Mouse (Mus musculus): ENCODE results near the gene Cmss1. TPM values are rescaled to one million over a fixed set of nuclear protein-coding genes. Genes with fewer than 3 reads are reported as not detected.

The Cmss1 gene
- total and polyA plus RNA-seq, 2 experiments from 2014 or later: 14.7 to 43.4 TPM

DNA sequence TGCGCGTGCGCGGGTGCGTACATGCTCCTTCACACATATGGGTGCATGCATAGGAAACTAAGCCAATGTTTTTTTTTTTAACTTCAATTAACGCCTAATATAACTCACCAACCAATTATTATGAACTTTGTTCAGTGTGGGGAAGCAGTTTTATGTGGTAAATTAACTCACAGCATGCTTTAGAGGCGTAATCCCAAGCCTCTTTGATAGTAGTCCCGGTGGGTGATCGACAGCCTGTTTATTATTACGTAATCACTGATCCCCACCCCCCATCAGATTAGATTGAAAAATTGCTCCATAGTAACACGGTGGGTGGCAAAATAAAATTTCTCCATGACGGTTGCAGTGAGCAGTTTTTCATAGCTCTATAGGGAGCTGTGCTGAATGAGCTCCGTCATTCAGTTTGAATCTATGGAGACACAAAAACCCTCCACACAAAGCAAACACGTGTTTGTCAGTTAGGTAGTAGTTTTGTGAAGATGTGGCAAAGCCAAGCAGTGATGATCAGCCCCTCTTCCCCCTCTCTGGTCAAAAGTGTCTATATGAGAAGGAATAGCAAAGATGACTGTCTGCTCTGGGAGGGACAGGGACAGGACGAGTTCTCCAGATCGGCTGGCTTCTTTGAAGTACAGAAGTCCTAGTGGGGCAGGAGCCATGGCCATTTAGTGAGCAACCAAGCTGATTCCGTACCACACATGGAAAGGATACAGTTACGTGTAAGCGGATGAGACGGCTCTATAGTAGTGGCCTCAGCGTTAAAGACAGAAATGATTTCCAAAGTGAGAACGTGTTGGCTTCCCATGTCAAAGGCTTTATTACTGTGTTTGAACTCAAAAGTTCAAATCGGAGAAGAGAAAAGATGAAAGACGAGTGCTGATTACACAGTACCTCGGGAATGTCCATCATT lies 303.6 kb downstream of the Cmss1 start:
- no peaks in the 10 kb centered on the region for H3K9me3 ChIP-seq (ENCODE audit: low read length)
- peak; percentile 24 for DNase-seq (ENCODE audit: low spot score)
- no peaks in the 10 kb centered on the region for H3K4me1 ChIP-seq (ENCODE audit: insufficient read depth, low read length)
- H3K27me3 ChIP-seq (ENCODE audit: insufficient read depth, low read length): no peaks in the 10 kb centered on the region
- ATAC-seq (ENCODE audit: low FRiP score): no peak
- H3K4me3 ChIP-seq (ENCODE audit: low read depth, low read length): no peak overlapping the region
- H3K36me3 ChIP-seq (ENCODE audit: insufficient read depth, low read length): no peaks in the 10 kb centered on the region
- no peak overlapping the region for H3K27ac ChIP-seq (ENCODE audit: low read depth, low read length)
- 70% methylated on average over 25 of the region's 25 CpGs for WGBS
- H3K9ac ChIP-seq (replicated peaks; ENCODE audit: low read length, poor library complexity, severe bottlenecking): no peak overlapping the region
- TF ChIP-seq CTCF (IDR thresholded peaks at IDR 0.05): no peak
- no peak overlapping the region for H3K4me2 ChIP-seq (ENCODE audit: low read depth, low read length, poor library complexity, severe bottlenecking)

DNA sequence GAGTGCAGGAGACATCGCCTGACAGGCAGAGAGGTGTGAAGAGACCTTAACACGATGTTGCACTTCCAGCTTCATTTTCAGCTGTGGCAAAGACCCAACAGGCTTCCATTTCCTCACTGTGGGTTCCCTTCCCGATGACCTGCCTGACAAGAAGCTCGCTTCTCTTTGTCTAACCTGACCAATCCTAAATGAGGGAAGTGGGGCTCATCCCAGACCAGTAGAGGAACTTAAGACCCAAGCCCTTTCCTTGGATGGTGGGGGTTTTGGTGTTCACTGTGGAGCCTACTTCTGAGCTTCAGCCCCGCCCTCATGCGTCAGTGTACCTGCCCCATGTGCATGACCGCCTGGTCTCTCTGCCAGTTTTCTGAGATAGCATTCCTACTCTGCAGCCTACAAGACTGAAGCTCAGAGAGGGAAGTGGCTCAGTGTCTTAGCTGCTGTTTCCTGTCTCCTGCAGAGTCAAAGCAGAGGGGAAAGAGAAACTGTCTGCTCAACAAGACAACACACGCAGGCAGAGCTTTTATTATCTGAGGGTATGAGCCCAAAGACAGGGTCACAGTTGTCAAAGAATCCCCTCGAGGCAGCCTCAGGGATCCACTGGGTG lies 305.1 kb downstream of the Cmss1 start:
- Histone ChIP-seq H3K27ac (ENCODE audit: low read depth, low read length) (no peak overlapping the region), H3K4me1 (ENCODE audit: insufficient read depth, low read length) (no peaks in the 10 kb centered on the region)

GRCm38 (mm10) chr16:57295216-57295934 lies 311.3 kb downstream of the Cmss1 start:
- H3K4me2 ChIP-seq (ENCODE audit: low read depth, low read length, poor library complexity, severe bottlenecking): no peak overlapping the region
- H3K36me3 ChIP-seq (ENCODE audit: insufficient read depth, low read length): no peaks in the 10 kb centered on the region
- ATAC-seq (ENCODE audit: low FRiP score) (no peak), DNase-seq (ENCODE audit: low spot score) (no peak)
- no peaks in the 10 kb centered on the region for H3K9me3 ChIP-seq (ENCODE audit: low read length)
- no peak overlapping the region for H3K27ac ChIP-seq (ENCODE audit: low read depth, low read length)
- 79% methylated on average over 10 of the region's 10 CpGs for WGBS
- no peak for TF ChIP-seq CTCF (IDR thresholded peaks at IDR 0.05)
- H3K9ac ChIP-seq (replicated peaks; ENCODE audit: low read length, poor library complexity, severe bottlenecking): no peak overlapping the region
- H3K4me1 ChIP-seq (ENCODE audit: insufficient read depth, low read length): no peaks in the 10 kb centered on the region
- no peak overlapping the region for H3K4me3 ChIP-seq (ENCODE audit: low read depth, low read length)
- H3K27me3 ChIP-seq (ENCODE audit: insufficient read depth, low read length): no peaks in the 10 kb centered on the region

More for the DNA sequence above, 305.1 kb downstream of the Cmss1 start:
- no peak for DNase-seq (ENCODE audit: low spot score)
- no peaks in the 10 kb centered on the region for H3K27me3 ChIP-seq (ENCODE audit: insufficient read depth, low read length)
- no peak overlapping the region for H3K9ac ChIP-seq (replicated peaks; ENCODE audit: low read length, poor library complexity, severe bottlenecking)
- no peak for ATAC-seq (ENCODE audit: low FRiP score)
- H3K4me3 ChIP-seq (ENCODE audit: low read depth, low read length): no peak overlapping the region
- H3K4me2 ChIP-seq (ENCODE audit: low read depth, low read length, poor library complexity, severe bottlenecking): no peak overlapping the region
- no peaks in the 10 kb centered on the region for H3K36me3 ChIP-seq (ENCODE audit: insufficient read depth, low read length)
- 83% methylated on average over 9 of the region's 9 CpGs for WGBS
- no peak for TF ChIP-seq CTCF (IDR thresholded peaks at IDR 0.05)
- H3K9me3 ChIP-seq (ENCODE audit: low read length): no peaks in the 10 kb centered on the region

DNA sequence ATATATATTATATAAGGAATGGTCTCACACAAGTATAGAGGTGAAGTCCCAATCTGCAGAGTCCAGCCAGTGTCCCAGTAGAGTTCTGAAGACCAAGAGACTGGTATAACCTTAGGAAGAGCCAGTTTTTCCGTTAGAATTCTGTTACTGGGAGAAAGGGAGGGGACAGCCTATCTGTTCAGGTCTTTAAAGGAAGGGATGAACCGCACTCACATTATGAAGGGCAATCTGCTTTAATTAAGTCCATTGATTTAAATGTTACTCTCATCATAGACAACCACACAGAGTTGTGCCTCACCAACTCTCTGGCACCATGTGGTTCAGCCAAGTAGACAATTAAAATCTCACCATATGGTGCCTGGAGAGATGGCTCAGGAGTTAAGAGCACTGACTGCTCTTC lies 313.9 kb downstream of the Cmss1 start, which contains the start of gene Tmem30c:
Gene Tmem30c (minus strand): TSS at position 101 of the 400 bp plus-strand sequence.
- no peak for TF ChIP-seq CTCF (IDR thresholded peaks at IDR 0.05)
- no peaks in the 10 kb centered on the region for H3K36me3 ChIP-seq (ENCODE audit: insufficient read depth, low read length)
- no peak for ATAC-seq (ENCODE audit: low FRiP score)
- no peak within 1 kb of the TSS for H3K4me2 ChIP-seq (ENCODE audit: low read depth, low read length, poor library complexity, severe bottlenecking)
- no peak within 1 kb of the TSS for H3K9ac ChIP-seq (replicated peaks; ENCODE audit: low read length, poor library complexity, severe bottlenecking)
- WGBS: 83% methylated on average over 2 of the region's 2 CpGs
- DNase-seq (ENCODE audit: low spot score): no peak
- no peaks in the 10 kb centered on the region for H3K9me3 ChIP-seq (ENCODE audit: low read length)
- no peaks in the 10 kb centered on the region for H3K27me3 ChIP-seq (ENCODE audit: insufficient read depth, low read length)
- no peak within 1 kb of the TSS for H3K27ac ChIP-seq (ENCODE audit: low read depth, low read length)
- H3K4me1 ChIP-seq (ENCODE audit: insufficient read depth, low read length): no peaks in the 10 kb centered on the region
- no peak within 1 kb of the TSS for H3K4me3 ChIP-seq (ENCODE audit: low read depth, low read length)

DNA sequence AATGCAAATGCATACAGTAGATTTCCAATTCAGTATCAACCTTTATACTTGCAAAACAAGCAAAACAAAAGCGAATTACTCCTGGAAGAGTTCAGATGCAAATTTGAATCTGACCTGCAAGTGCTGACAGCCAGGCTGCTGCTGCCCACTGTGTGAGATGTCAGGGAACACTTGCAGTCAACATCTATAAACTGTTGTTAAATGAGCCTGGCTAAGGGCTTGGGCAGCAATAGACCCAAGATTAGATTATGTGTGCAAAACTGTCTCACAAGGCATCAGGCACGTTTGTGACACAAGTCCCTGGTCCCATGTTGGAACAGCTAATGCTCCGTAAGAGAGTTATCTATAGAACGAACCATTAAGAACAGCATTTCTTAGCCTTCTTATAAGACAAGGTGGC lies 314.4 kb downstream of the Cmss1 start:
- H3K4me2 ChIP-seq (ENCODE audit: low read depth, low read length, poor library complexity, severe bottlenecking): no peak overlapping the region
- 67% methylated on average over 4 of the region's 4 CpGs for WGBS
- H3K4me1 ChIP-seq (ENCODE audit: insufficient read depth, low read length): no peaks in the 10 kb centered on the region
- H3K9me3 ChIP-seq (ENCODE audit: low read length): no peaks in the 10 kb centered on the region
- no peaks in the 10 kb centered on the region for H3K36me3 ChIP-seq (ENCODE audit: insufficient read depth, low read length)
- H3K27me3 ChIP-seq (ENCODE audit: insufficient read depth, low read length): no peaks in the 10 kb centered on the region
- DNase-seq (ENCODE audit: low spot score): no peak
- no peak for TF ChIP-seq CTCF (IDR thresholded peaks at IDR 0.05)
- H3K9ac ChIP-seq (replicated peaks; ENCODE audit: low read length, poor library complexity, severe bottlenecking): no peak overlapping the region
- ATAC-seq (ENCODE audit: low FRiP score): no peak
- H3K4me3 ChIP-seq (ENCODE audit: low read depth, low read length): no peak overlapping the region
- H3K27ac ChIP-seq (ENCODE audit: low read depth, low read length): no peak overlapping the region

All from midbrain, postnatal 0 days (tissue).